Mouse (Mus musculus) spleen, adult 2 months (tissue): ENCODE measurements around the gene Fgf14. TPM values are rescaled to one million over a fixed set of nuclear protein-coding genes. Genes with fewer than 3 reads are reported as not detected.

Experiments used
- DNase-seq, 2 experiments: peaks; one replicate each; pipeline versions ENCODE4 v3.0.0 to v3.0.0-alpha.2; 2012 to 2021; ENCODE audit warnings: low spot score in 2 of 2, low read depth in 1 of 2
- H3K27ac ChIP-seq: fragments of 200-500 bp; 2 replicates; pipeline ENCODE4 v1.5.1; 2012; ENCODE audit warnings: low read length, inconsistent platforms; ENCODE audit not compliant: insufficient read depth
- H3K27me3 ChIP-seq: fragments of 200-500 bp; 2 replicates; pipeline ENCODE4 v1.6.1; 2012; ENCODE audit warnings: mild to moderate bottlenecking, moderate library complexity, low read length, inconsistent platforms; ENCODE audit not compliant: control insufficient read depth, insufficient read depth
- H3K36me3 ChIP-seq: fragments of 200-500 bp; 2 replicates; pipeline ENCODE4 v1.6.1; 2012; ENCODE audit warnings: mild to moderate bottlenecking, low read length, inconsistent platforms; ENCODE audit not compliant: control insufficient read depth, insufficient read depth
- H3K4me1 ChIP-seq: fragments of 200-500 bp; 2 replicates; pipeline ENCODE4 v1.6.1; 2011; ENCODE audit warnings: inconsistent platforms; ENCODE audit not compliant: control insufficient read depth, insufficient read depth, insufficient read length
- H3K4me3 ChIP-seq: fragments of 200-500 bp; 2 replicates; pipeline ENCODE4 v1.5.1; 2011; ENCODE audit warnings: mild to moderate bottlenecking, inconsistent platforms; ENCODE audit not compliant: insufficient read depth, insufficient read length; ENCODE audit errors: extremely low read depth
- CTCF ChIP-seq: fragments of 200-500 bp; IDR thresholded peaks from 2 replicates; pipeline ENCODE4 v1.5.1; 2011; ENCODE audit warnings: mild to moderate bottlenecking, inconsistent platforms; ENCODE audit not compliant: insufficient read depth, insufficient read length, insufficient replicate concordance; ENCODE audit errors: extremely low read depth
- POLR2A ChIP-seq: fragments of 200-500 bp; IDR thresholded peaks from 2 replicates; pipeline ENCODE4 v1.6.1; 2011; ENCODE audit warnings: low read depth, low read length, inconsistent platforms
- WGBS: fragments of 180-500 bp; shearing (Covaris S2); methylation state at CpG from one replicate; pipeline ENCODE4 v1.1.7; 2018; 5-methylcytosine and 5-hydroxymethylcytosine counted together
- polyA plus RNA-seq: library from polyadenylated mRNA; depleted of rRNA; stranded (reverse); fragments of >200 nt; gene quantifications from 2 replicates; pipeline ENCODE4 v1.2.3, GENCODE M21; 2012

The Fgf14 gene
- polyA plus RNA-seq, 1 experiment = 0.02 TPM

DNA sequence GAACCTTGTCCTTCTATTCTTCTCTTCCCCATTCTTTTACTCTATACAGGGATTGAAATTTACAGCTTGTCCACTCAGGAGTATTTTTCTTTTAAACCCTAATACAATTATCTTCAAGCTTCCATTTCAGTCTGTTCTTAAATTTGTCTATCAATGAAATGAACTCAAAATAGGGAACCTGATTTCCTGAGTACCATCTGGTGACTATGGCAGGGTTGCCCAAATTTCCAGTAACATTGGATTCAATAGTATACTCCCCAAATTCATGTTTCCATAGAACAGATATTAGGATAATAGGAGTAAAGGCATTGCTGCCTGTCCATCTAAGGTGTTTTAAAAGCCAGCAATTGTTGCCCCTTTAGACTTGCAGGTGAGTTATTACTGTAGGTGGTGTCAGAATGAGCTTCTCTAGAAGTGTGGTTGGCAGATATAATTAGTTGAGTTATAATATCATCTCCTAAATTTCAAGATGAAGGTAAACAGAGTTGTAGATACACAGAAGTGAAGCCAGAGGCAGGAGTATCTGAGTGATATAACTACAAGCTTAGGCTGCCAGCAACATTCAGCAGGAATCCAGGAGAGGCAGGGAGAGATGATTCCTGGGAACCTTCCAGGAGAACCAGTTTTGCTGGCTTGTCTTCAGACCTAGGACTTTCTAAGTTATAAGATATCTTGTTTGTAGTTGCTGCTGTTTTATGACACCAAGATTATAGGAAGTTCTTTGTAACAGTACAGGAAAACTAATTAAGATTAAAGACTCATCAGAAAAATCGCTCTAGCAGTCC, 648.8 kb downstream of the Fgf14 start:
- H3K27me3 ChIP-seq = no peaks in the 10 kb centered on the region
- no peaks in the 10 kb centered on the region for H3K36me3 ChIP-seq
- DNase-seq = no peak
- 79% methylated on average over 1 of the region's 1 CpGs for WGBS
- H3K4me1 ChIP-seq = no peaks in the 10 kb centered on the region
- no peak overlapping the region for H3K4me3 ChIP-seq
- no peak overlapping the region for H3K27ac ChIP-seq
- TF ChIP-seq CTCF (no peak), POLR2A (no peak)

- no peak for TF ChIP-seq CTCF
- TF ChIP-seq POLR2A = no peak
- 82% methylated on average over 2 of the region's 2 CpGs for WGBS
- H3K4me3 ChIP-seq = no peak overlapping the region
- no peak overlapping the region for H3K27ac ChIP-seq
- DNase-seq = no peak
- no peaks in the 10 kb centered on the region for H3K36me3 ChIP-seq
- H3K4me1 ChIP-seq = no peaks in the 10 kb centered on the region
- H3K27me3 ChIP-seq = no peaks in the 10 kb centered on the region
These were observed 686.2 kb downstream of the Fgf14 start for GRCm38 (mm10) chr14:123990591-123991195.

GRCm38 (mm10) chr14:123967996-123968395, 708.9 kb downstream of the Fgf14 start:
- Histone ChIP-seq H3K4me3 (no peak overlapping the region), H3K36me3 (no peaks in the 10 kb centered on the region), H3K4me1 (no peaks in the 10 kb centered on the region), H3K27me3 (no peaks in the 10 kb centered on the region), H3K27ac (no peak overlapping the region)
- DNase-seq = no peak
- WGBS = 94% methylated on average over 6 of the region's 6 CpGs
- TF ChIP-seq CTCF (no peak), POLR2A (no peak)

DNA sequence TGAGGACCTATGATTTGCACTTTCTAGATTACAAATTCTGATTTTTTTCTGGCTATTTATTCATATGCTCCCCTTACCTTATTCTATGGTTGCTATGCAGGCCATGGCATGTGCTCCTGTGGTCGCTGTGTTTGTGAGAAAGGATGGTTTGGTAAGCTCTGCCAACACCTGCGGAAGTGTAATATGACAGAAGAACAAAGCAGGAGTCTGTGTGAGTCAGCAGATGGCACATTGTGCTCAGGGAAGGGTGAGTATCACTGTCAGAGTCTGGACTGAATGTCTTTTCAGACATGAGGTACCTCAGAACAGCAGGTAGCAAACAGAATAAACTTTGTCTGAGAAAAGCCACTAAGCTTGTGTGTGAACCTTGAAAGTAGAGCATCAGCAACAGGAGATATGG, 710.4 kb downstream of the Fgf14 start:
- no peak for DNase-seq
- 67% methylated on average over 2 of the region's 2 CpGs for WGBS
- no peaks in the 10 kb centered on the region for H3K36me3 ChIP-seq
- H3K4me1 ChIP-seq = no peaks in the 10 kb centered on the region
- no peak overlapping the region for H3K4me3 ChIP-seq
- no peak overlapping the region for H3K27ac ChIP-seq
- TF ChIP-seq POLR2A (no peak), CTCF (no peak)
- H3K27me3 ChIP-seq = no peaks in the 10 kb centered on the region
